Mouse (Mus musculus) bone marrow macrophage, adult 2 months (primary cell): Measurements from ENCODE around the gene Nsd1.

Experiments used
- CTCF ChIP-seq: IDR thresholded peaks from 2 replicates; pipeline ENCODE4 v1.5.1; 2012; ENCODE audit warnings: low read depth, mild to moderate bottlenecking, low read length, moderate library complexity
- POLR2A ChIP-seq: IDR thresholded peaks from 2 replicates; pipeline ENCODE4 v1.6.1; 2012; ENCODE audit warnings: mild to moderate bottlenecking, low read depth, low read length, borderline replicate concordance

DNA sequence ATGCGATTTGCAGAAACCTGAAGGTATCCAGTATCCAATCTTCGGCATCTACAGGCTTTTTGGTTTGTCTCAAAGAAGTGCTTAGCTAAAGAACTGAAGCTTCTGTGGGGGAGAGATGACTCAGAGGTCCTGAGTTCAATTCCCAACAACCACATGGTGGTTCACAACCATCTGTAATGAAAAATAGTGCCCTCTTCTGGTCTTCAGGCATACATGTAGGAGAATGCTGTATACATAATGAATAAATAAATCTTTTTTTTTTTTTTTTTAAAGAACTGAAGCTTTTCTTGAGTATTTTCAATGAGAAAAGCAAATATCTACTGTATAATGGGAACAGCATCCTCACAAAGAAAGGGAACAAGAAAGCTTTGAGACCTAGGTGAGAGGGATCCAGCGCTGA is 49.1 kb downstream of the Nsd1 start:
- no peak for TF ChIP-seq POLR2A
- TF ChIP-seq CTCF: no peak
